Mouse (Mus musculus) gastrocnemius, postnatal 36 days (tissue): ENCODE data around the gene Ankrd22. TPM values are rescaled to one million over a fixed set of nuclear protein-coding genes. Genes with fewer than 3 reads are reported as not detected.

Source experiments
- DNase-seq, 2 experiments: peaks; one replicate each; pipeline ENCODE4 v3.0.0; 2022
- intact Hi-C: fragments of 180-260 bp; cut with DNase I; formaldehyde crosslinking; loops from one replicate; pipeline ENCODE4 v1.15.1; 2025
- total RNA-seq, 2 experiments: library from RNA; stranded (reverse); gene quantifications; 2 replicates each; pipeline ENCODE4 v1.2.3; 2021

Gene Ankrd22
- total RNA-seq, 2 experiments from 2014 or later, result not detected

- no peak for DNase-seq
- intact Hi-C loops, result no loop called here
Measured at GRCm38 (mm10) chr19:34100633-34101032, 65.2 kb downstream of the Ankrd22 start, which contains the start of gene Lipm. Lipm (plus strand) TSS chr19:34100933.

DNA sequence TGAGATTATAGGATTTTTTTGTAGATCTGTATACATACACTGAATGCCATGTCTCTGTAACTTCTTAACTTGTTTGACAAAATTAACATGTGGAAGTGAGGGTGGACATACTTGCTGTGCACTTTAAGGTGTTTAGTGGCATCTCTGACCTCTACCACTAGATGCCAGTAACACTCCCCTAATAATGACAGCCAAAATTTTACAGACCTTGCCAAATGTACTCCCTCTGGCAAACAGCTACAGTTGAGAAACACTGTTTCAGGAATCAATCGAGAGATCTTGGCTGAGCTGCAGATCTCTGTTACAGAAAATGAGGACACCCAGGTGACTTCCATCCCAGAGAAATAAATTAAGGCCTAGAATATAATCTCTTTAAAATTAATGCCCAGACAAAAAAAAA lies 69.6 kb downstream of the Ankrd22 start:
- DNase-seq, result no peak
- intact Hi-C loops, result no loop called here

- intact Hi-C loops, result no loop called here
- no peak for DNase-seq
Measured at GRCm38 (mm10) chr19:34095381-34095780, 70.5 kb downstream of the Ankrd22 start.

GRCm38 (mm10) chr19:34089011-34089680 lies 76.7 kb downstream of the Ankrd22 start:
- intact Hi-C loops, result no loop called here

DNA sequence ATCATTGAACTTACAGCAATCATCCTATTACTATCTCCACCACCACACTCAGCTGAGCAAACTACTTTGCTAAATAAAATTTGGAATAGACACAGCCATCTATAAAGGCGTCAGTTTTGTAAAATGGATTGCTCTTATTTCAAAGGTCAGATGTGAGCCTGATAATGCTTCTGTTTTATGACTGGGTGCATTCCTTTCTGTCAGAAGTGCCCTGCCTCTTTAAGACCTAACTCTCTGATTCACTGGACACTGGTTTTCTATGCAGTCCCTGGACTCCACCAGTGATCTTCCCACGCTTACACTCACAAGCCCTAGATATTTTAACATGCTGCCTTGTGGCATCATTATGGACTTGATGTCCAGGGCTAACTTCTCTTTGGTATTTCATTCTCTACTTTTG lies 87.7 kb downstream of the Ankrd22 start:
- DNase-seq, result no peak
- intact Hi-C loops, result no loop called here

More at GRCm38 (mm10) chr19:34089011-34089680, 76.7 kb downstream of the Ankrd22 start:
- no peak for DNase-seq

DNA sequence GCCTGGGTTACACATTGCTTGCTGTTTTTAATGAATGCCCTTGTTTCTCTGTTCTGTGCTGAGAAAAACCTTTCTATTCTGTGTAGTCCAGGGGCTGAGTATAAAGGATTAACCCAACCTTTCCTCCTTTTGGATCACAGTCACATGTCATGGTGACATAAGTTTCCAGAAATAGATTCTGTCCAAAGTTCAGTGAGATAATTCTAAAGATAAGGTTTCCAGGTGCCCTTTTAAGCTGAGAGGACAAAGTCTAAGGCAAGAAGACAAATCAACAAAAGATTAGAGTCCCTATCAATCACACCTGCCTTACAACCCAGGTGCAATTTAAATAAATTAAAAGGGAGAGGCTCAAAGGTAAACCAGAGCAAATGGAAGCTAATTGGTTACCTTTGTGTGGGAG lies 91.6 kb downstream of the Ankrd22 start:
- intact Hi-C loops, result no loop called here
- no peak for DNase-seq

Other genes starting within 250 kb of the Ankrd22 start
- not detected for gene Lipf, start 204.9 kb downstream of the Ankrd22 start, total RNA-seq
- not detected for gene Lipk, start 157.8 kb downstream of the Ankrd22 start, total RNA-seq
- not detected for gene Lipn, start 98.7 kb downstream of the Ankrd22 start, total RNA-seq
- gene Lipm, start 65.1 kb downstream of the Ankrd22 start, total RNA-seq, result not detected
- under 1 TPM; 0.79 TPM for gene Stambpl1, start 26.2 kb upstream of the Ankrd22 start, total RNA-seq
- 10 to 100 TPM; 38.5 to 49.4 TPM for gene Acta2, start 89.5 kb upstream of the Ankrd22 start, total RNA-seq
- gene Fas, start 124.6 kb upstream of the Ankrd22 start, total RNA-seq, result 1 to 10 TPM; 4.6 to 5.0 TPM